Mouse (Mus musculus) CH12.LX (cell line): ENCODE measurements around the gene Snx10.

Experiments used
- CTCF ChIP-seq, 2 experiments: IDR thresholded peaks in 1 of 2; conservative IDR thresholded peaks in 1 of 2; 2 replicates each; pipeline ENCODE4 v1.5.1; 2011 to 2012; ENCODE audit warnings: low read depth in 2 of 2, low read length in 2 of 2, improper control_type of control experiment in 1 of 2, inconsistent platforms in 1 of 2, mild to moderate bottlenecking in 1 of 2, moderate library complexity in 1 of 2
- MEF2A ChIP-seq: IDR thresholded peaks from 2 replicates; pipeline ENCODE4 v1.6.1; 2014; ENCODE audit warnings: low read depth, mild to moderate bottlenecking, inconsistent platforms, low read length, improper control_type of control experiment, borderline replicate concordance
- MYC ChIP-seq: IDR thresholded peaks from 2 replicates; pipeline ENCODE4 v1.6.1; 2011; ENCODE audit warnings: low read depth, mild to moderate bottlenecking, improper control_type of control experiment, low read length
- POLR2A ChIP-seq: IDR thresholded peaks from 2 replicates; pipeline ENCODE4 v1.6.1; 2011; ENCODE audit warnings: low read depth, mild to moderate bottlenecking, improper control_type of control experiment, low read length
- RAD21 ChIP-seq: IDR thresholded peaks from 2 replicates; pipeline ENCODE4 v1.6.1; 2011; ENCODE audit warnings: low read depth, mild to moderate bottlenecking, low read length, improper control_type of control experiment, moderate library complexity
- SIN3A ChIP-seq: IDR thresholded peaks from 2 replicates; pipeline ENCODE4 v1.6.1; 2012; ENCODE audit warnings: low read length, improper control_type of control experiment, inconsistent platforms
- SMC3 ChIP-seq: IDR thresholded peaks from 2 replicates; pipeline ENCODE4 v1.6.1; 2011; ENCODE audit warnings: low read depth, low read length, improper control_type of control experiment

GRCm38 (mm10) chr6:51592356-51593115 lies 68.8 kb downstream of the Snx10 start:
- TF ChIP-seq POLR2A = no peak
- TF ChIP-seq SIN3A = no peak
- TF ChIP-seq RAD21 = no peak
- no peak for TF ChIP-seq SMC3
- TF ChIP-seq MEF2A = no peak
- TF ChIP-seq CTCF (conservative IDR thresholded peaks at IDR 0.05 in 1 of 2, IDR thresholded peaks at IDR 0.05 in 1 of 2; ENCODE audit: low read depth in 2 of 2, low read length in 2 of 2) = no peak
- TF ChIP-seq MYC = no peak
